Mouse (Mus musculus) stomach, embryonic 14.5 days (tissue): Measurements from ENCODE around the gene Bmp6. TPM values are rescaled to one million over a fixed set of nuclear protein-coding genes. Genes with fewer than 3 reads are reported as not detected.

ENCODE experiments used
- ATAC-seq: fragments of 200-750 bp; cut with Nextera tagmentation; 2 replicates; pipeline ENCODE4 v1.8.0; 2017; ENCODE audit warnings: low read depth, moderate TSS enrichment; ENCODE audit not compliant: insufficient number of reproducible peaks, insufficient read depth, low FRiP score
- H3K27ac ChIP-seq: fragments of 300-500 bp; sonication (generic); 2 replicates; pipeline ENCODE4 v1.5.1; 2014; ENCODE audit warnings: mild to moderate bottlenecking, low read length, moderate library complexity, mixed read lengths
- H3K27me3 ChIP-seq: fragments of 300-500 bp; sonication (generic); 2 replicates; pipeline ENCODE4 v1.6.1; 2014; ENCODE audit warnings: low read length, control low read depth, mixed read lengths; ENCODE audit not compliant: control insufficient read depth, insufficient read depth
- H3K36me3 ChIP-seq: fragments of 300-500 bp; sonication (generic); 2 replicates; pipeline ENCODE4 v1.6.1; 2014; ENCODE audit warnings: mild to moderate bottlenecking, control low read depth, low read length, moderate library complexity, mixed read lengths; ENCODE audit not compliant: control insufficient read depth, insufficient read depth
- H3K4me1 ChIP-seq: fragments of 300-500 bp; sonication (generic); 2 replicates; pipeline ENCODE4 v1.6.1; 2014; ENCODE audit warnings: low read length, control low read depth, mixed read lengths; ENCODE audit not compliant: control insufficient read depth, insufficient read depth
- H3K4me2 ChIP-seq: fragments of 300-500 bp; sonication (generic); replicated peaks from 2 replicates; pipeline ENCODE4 v1.6.1; 2014; ENCODE audit warnings: low read depth, low read length, control low read depth
- H3K4me3 ChIP-seq: fragments of 300-500 bp; sonication (generic); 2 replicates; pipeline ENCODE4 v1.5.1; 2014; ENCODE audit warnings: low read depth, low read length, control low read depth
- H3K9ac ChIP-seq: fragments of 300-500 bp; sonication (generic); replicated peaks from 2 replicates; pipeline ENCODE4 v1.6.1; 2014; ENCODE audit warnings: low read depth, mild to moderate bottlenecking, control low read depth, low read length, moderate library complexity, mixed read lengths
- H3K9me3 ChIP-seq: fragments of 300-500 bp; sonication (generic); 2 replicates; pipeline ENCODE4 v1.6.1; 2016; ENCODE audit warnings: low read depth, low read length, control low read depth; ENCODE audit not compliant: control insufficient read depth
- WGBS: fragments of 180-500 bp; shearing (Covaris S2); extraction: QIAGEN DNeasy Blood & Tissue Kit; methylation state at CpG from one replicate; pipeline ENCODE4 v1.1.7; 2014; 5-methylcytosine and 5-hydroxymethylcytosine counted together
- polyA plus RNA-seq: library from polyadenylated mRNA; unstranded; fragments of >200 nt; fragmentation: Nextera tagmentation; extraction: Ambion mirVana; gene quantifications from 2 replicates; pipeline ENCODE4 v1.2.1, GENCODE M21; 2014

Bmp6 gene
- polyA plus RNA-seq, 1 experiment from 2014 or later: 1.8 TPM

DNA sequence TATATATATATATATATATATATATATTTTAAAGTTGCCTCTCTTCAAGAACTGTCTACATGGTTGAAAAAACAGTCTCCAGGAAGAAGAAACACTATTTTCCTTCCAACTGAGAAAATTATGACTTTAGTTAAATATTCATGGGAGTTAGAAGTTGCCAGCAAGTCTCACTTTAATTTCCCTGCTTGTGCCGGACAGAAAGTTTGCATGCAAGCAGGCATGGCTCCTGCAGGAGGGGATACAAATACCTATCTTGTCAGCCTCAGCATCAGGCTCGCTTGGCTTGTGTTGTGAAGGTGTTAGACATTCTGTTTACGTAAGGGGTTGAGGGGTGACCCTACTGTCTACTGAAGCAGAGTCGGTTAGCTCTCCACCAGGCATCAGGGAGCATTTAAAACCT lies 17.8 kb downstream of the Bmp6 start:
- H3K9me3 ChIP-seq: no peaks in the 10 kb centered on the region
- H3K36me3 ChIP-seq: no peaks in the 10 kb centered on the region
- no peak overlapping the region for H3K4me3 ChIP-seq
- H3K27me3 ChIP-seq: no peaks in the 10 kb centered on the region
- H3K9ac ChIP-seq: no peak overlapping the region
- no peak overlapping the region for H3K4me2 ChIP-seq
- no peak overlapping the region for H3K27ac ChIP-seq
- H3K4me1 ChIP-seq: 0 out of 2 replicates have a peak, but pooled peaks cover 3% of the 10 kb centered on the region
- 76% methylated on average over 4 of the region's 4 CpGs for WGBS
- ATAC-seq: no peak

DNA sequence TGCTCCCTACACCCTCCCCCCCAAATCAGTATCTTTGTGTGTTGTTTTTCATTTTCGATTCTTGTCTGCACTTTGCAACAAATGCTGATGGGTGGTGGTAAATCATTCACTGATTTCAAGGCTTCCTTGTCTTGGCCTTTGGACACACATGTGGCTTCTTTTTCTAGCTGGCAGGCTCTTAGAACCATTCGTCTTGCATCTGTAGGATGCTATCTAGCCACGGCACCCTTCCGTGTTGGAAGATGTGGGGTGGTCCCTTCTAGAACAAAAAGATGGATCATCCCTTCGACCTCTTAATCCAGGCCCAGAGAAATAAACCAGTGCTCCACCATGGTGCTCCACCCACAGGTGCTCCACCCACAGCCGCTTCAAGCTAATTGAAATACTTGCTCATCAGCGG lies 19.0 kb downstream of the Bmp6 start:
- H3K27ac ChIP-seq: no peak overlapping the region
- H3K4me1 ChIP-seq: 0 out of 2 replicates have a peak, but pooled peaks cover 3% of the 10 kb centered on the region
- no peak overlapping the region for H3K4me2 ChIP-seq
- no peaks in the 10 kb centered on the region for H3K9me3 ChIP-seq
- no peaks in the 10 kb centered on the region for H3K27me3 ChIP-seq
- H3K9ac ChIP-seq: no peak overlapping the region
- H3K36me3 ChIP-seq: no peaks in the 10 kb centered on the region
- no peak for ATAC-seq
- no peak overlapping the region for H3K4me3 ChIP-seq
- 83% methylated on average over 7 of the region's 7 CpGs for WGBS

DNA sequence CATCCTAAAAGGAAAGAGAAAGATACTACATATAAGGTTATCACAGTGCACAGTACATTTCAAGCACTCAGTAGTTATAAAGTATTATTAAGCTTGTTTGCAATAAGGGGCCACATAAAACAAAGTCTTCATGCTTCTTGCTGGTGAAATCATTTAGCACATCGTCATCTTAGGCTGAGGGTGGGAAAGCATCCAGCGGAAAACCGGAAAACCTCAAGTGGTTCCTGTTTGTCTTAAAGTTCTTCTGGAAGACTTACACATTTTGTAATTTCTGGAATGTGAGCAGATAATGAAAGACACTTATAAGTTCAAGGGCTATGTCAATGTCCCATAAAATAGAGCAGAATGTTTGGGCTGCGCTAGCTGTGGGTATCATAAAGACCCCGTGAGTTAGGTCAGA lies 24.7 kb downstream of the Bmp6 start:
- 60% methylated on average over 5 of the region's 5 CpGs for WGBS
- Histone ChIP-seq H3K9me3 (no peaks in the 10 kb centered on the region), H3K36me3 (no peaks in the 10 kb centered on the region), H3K9ac (no peak overlapping the region), H3K4me3 (no peak overlapping the region), H3K27me3 (no peaks in the 10 kb centered on the region), H3K27ac (no peak overlapping the region), H3K4me1 (no peaks in the 10 kb centered on the region), H3K4me2 (no peak overlapping the region)
- no peak for ATAC-seq

DNA sequence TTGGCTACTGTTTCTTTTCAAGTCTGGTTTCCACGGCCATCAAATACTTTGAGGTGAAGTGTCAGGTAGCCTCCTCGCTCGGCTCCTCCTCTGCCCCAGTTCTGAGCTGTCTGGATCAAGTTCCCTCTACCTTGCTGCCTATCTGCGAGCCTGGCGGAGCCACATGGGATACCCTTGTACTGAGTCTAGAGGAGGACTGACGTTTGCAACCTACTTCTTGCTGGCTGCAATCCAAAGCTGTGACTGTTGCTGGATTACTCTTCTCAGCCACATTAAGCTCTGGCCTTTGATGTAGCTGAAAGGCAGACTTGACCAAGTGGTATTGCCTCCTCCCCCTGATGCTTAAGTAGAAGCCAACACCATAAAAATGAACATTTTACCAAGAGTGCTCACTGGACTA lies 31.2 kb downstream of the Bmp6 start:
- H3K9ac ChIP-seq: no peak overlapping the region
- H3K9me3 ChIP-seq: no peaks in the 10 kb centered on the region
- no peaks in the 10 kb centered on the region for H3K36me3 ChIP-seq
- ATAC-seq: no peak
- 54% methylated on average over 6 of the region's 6 CpGs for WGBS
- H3K27ac ChIP-seq: no peak overlapping the region
- no peak overlapping the region for H3K4me2 ChIP-seq
- no peaks in the 10 kb centered on the region for H3K27me3 ChIP-seq
- no peak overlapping the region for H3K4me3 ChIP-seq
- H3K4me1 ChIP-seq: no peaks in the 10 kb centered on the region

DNA sequence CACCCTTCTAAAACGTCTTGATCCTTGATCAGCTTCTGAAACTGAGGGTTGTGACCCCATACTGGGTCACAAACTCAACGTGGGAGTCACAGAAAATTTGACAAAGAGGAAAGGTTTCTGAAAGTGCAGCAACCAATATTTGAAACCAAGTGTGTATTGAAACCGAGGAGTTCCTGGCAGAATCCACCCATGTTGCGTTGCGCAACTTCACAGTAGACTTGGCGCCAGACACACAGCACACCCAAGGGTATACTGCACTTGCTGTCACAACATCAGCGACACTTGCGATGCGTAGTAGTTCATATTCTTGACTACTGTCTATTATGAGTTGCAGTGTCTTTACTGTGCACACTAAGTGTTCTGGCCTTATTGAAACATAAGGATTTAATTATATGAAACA lies 32.4 kb downstream of the Bmp6 start:
- Histone ChIP-seq H3K36me3 (no peaks in the 10 kb centered on the region), H3K4me1 (no peaks in the 10 kb centered on the region), H3K4me3 (no peak overlapping the region), H3K9ac (no peak overlapping the region), H3K27ac (no peak overlapping the region), H3K9me3 (no peaks in the 10 kb centered on the region), H3K27me3 (no peaks in the 10 kb centered on the region), H3K4me2 (no peak overlapping the region)
- ATAC-seq: no peak
- WGBS: 87% methylated on average over 9 of the region's 9 CpGs

DNA sequence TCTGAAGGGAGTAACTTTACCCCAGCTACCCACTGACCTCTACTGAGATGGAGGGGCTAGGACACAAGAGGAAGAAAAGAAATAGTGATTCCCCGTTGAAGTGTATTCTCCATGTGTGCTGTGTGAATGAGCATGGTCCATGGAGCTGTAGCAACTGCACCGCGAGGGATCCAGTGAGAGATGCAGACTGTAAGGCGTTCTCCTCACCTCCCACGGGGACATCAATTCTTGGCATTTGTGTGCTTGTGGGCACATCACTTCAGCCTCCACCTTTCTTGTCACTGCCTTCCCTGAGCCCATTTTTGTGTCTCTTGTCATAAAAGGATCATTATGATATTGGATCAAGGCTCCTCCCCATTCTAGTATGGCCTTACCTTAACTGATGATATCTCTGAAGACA lies 34.9 kb downstream of the Bmp6 start:
- no peak for ATAC-seq
- no peaks in the 10 kb centered on the region for H3K9me3 ChIP-seq
- H3K36me3 ChIP-seq: no peaks in the 10 kb centered on the region
- H3K4me3 ChIP-seq: no peak overlapping the region
- no peak overlapping the region for H3K4me2 ChIP-seq
- no peaks in the 10 kb centered on the region for H3K4me1 ChIP-seq
- H3K27me3 ChIP-seq: no peaks in the 10 kb centered on the region
- no peak overlapping the region for H3K27ac ChIP-seq
- no peak overlapping the region for H3K9ac ChIP-seq
- 91% methylated on average over 5 of the region's 5 CpGs for WGBS

DNA sequence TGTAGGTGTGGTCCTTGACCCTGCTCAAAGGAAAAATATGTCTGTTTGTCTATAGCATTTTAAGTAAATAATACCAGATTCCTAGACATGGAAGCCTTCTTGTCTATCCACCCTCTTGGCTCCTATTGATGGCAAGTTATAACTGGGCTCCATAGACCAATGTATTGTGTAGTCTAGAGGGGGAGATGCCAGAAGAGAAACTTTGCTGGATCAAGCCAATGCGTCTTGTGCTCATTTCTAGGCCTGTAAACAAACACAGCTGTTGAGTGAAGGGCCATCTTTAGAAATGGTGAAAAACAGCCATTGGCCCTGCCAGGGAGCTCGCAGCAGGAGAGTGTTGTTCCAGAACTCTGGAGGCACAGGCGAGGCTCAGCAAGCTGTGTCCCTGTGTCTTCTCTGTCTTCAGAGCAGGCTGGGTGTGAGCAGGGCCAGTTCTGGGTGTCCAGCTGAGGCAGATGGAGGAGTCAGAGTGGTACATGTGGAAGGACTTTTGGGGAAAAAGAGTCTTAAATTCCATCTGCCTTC lies 41.2 kb downstream of the Bmp6 start:
- Histone ChIP-seq H3K27ac (no peak overlapping the region), H3K4me2 (no peak overlapping the region), H3K36me3 (no peaks in the 10 kb centered on the region), H3K4me3 (no peak overlapping the region), H3K27me3 (no peaks in the 10 kb centered on the region), H3K4me1 (no peaks in the 10 kb centered on the region), H3K9ac (no peak overlapping the region), H3K9me3 (no peaks in the 10 kb centered on the region)
- no peak for ATAC-seq
- 62% methylated on average over 3 of the region's 3 CpGs for WGBS

DNA sequence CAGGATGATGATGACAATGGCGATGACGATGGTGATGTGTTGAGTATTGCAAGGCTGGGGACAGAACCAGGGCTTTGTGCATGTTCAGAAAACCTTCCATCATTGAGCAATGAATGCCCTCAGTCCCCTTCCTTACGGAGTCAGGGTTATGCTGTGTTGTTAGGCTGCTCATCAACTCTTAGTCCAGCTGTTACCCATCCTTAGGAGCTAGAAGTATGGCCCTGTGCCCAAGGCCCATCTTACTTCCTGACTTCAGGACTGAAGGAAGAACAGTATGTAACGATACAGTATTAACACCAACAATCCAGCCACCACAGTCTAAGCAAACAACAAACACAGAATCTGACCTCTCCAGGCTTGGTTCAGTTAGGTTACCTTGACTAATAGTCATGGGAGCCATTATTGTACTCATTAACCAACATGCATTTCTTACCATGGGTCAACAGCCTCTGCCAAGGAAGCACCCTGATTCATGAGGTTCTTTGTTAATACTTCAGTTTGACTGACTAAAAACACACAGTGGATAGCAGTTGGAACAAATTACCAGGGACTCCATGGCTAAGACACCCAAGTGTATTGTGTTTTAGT lies 42.6 kb downstream of the Bmp6 start:
- no peak overlapping the region for H3K27ac ChIP-seq
- 94% methylated on average over 4 of the region's 4 CpGs for WGBS
- no peaks in the 10 kb centered on the region for H3K4me1 ChIP-seq
- no peak overlapping the region for H3K9ac ChIP-seq
- no peak overlapping the region for H3K4me2 ChIP-seq
- H3K36me3 ChIP-seq: no peaks in the 10 kb centered on the region
- no peaks in the 10 kb centered on the region for H3K27me3 ChIP-seq
- ATAC-seq: no peak
- no peak overlapping the region for H3K4me3 ChIP-seq
- H3K9me3 ChIP-seq: no peaks in the 10 kb centered on the region

DNA sequence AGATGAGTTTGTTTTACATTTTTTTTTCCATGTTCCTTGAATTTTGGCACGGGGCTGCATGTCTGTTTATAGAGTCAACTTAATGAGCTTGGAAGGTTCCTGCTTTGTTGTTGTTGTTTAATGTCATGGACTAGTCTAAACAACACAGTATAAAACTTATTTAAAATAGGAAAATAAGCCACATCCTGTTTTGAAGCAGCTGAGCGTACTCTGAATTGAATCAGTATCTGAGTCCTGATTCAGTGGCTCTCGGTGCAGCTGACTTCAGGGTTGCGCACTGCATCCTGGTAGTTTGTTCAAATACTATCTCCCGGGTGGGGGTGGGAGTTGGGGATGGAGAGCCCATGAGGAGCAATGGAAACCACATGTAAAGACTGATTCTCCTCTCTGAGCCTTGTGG lies 48.5 kb downstream of the Bmp6 start:
- no peak for ATAC-seq
- no peak overlapping the region for H3K27ac ChIP-seq
- H3K4me1 ChIP-seq: no peaks in the 10 kb centered on the region

More for the DNA sequence above, 48.5 kb downstream of the Bmp6 start:
- H3K9me3 ChIP-seq: no peaks in the 10 kb centered on the region
- no peak overlapping the region for H3K4me2 ChIP-seq
- H3K4me3 ChIP-seq: no peak overlapping the region
- no peaks in the 10 kb centered on the region for H3K36me3 ChIP-seq
- H3K27me3 ChIP-seq: no peaks in the 10 kb centered on the region
- 70% methylated on average over 5 of the region's 5 CpGs for WGBS
- no peak overlapping the region for H3K9ac ChIP-seq
